Mouse (Mus musculus): ENCODE measurements around the gene C1rl. TPM values are rescaled to one million over a fixed set of nuclear protein-coding genes. Genes with fewer than 3 reads are reported as not detected.

Gene C1rl
- polyA plus RNA-seq (2015; fragmentation: Nextera tagmentation; extraction: Ambion mirVana), result 0.10 and 0.11 TPM in 2 replicates

GRCm38 (mm10) chr6:124492842-124493561, at the start of gene C1rl:
C1rl (plus strand) TSS chr6:124493113.
- peak; percentile 45; the same call in 1 of the 2 replicates for ATAC-seq

DNA sequence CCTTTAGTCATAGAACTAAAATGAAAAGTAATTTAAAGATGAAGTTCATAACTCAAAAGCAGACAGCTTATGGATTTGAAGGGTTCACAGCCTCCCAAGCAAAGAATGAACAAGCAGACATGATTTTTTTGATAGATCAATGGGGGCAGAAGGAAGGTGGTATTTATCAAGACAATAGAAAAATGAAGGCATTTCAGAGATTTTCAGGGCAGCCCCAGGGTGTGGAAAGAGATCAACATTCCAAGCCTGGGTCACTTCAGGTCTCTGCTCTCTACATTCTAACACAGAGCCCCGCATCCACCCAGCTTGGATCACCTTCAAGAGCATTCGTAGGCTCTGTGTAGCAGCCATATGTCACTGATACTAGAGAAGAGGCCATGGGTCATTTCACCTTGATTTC, 49.6 kb upstream of the C1rl start:
- no peaks in the 10 kb centered on the region for H3K9me3 ChIP-seq (ENCODE audit: control insufficient read depth, low read length)
- no peak overlapping the region for H3K27ac ChIP-seq (ENCODE audit: low read length)
- ATAC-seq, result no peak
- H3K4me1 ChIP-seq (replicated peaks; ENCODE audit: control insufficient read depth, insufficient read depth, low read length), result no peaks in the 10 kb centered on the region
- WGBS, result 87% methylated on average over 2 of the region's 2 CpGs
- H3K36me3 ChIP-seq (ENCODE audit: control insufficient read depth, insufficient read depth), result no peaks in the 10 kb centered on the region
- no peak overlapping the region for H3K4me2 ChIP-seq (ENCODE audit: low read length)
- no peak overlapping the region for H3K9ac ChIP-seq (replicated peaks; ENCODE audit: low read depth, low read length)
- no peak overlapping the region for H3K4me3 ChIP-seq (replicated peaks; ENCODE audit: low read length)
- H3K27me3 ChIP-seq (replicated peaks; ENCODE audit: control insufficient read depth, insufficient read depth, low read length), result no peaks in the 10 kb centered on the region

More at GRCm38 (mm10) chr6:124492842-124493561, at the start of gene C1rl:
- Histone ChIP-seq H3K4me1 (replicated peaks; ENCODE audit: control insufficient read depth, insufficient read depth, low read length) (no peaks in the 10 kb centered on the region), H3K4me3 (replicated peaks; ENCODE audit: low read length) (no peak within 1 kb of the TSS), H3K9me3 (ENCODE audit: control insufficient read depth, low read length) (no peaks in the 10 kb centered on the region), H3K4me2 (ENCODE audit: low read length) (no peak within 1 kb of the TSS), H3K27me3 (replicated peaks; ENCODE audit: control insufficient read depth, insufficient read depth, low read length) (no peaks in the 10 kb centered on the region), H3K9ac (replicated peaks; ENCODE audit: low read depth, low read length) (no peak within 1 kb of the TSS), H3K36me3 (ENCODE audit: control insufficient read depth, insufficient read depth) (no peaks in the 10 kb centered on the region), H3K27ac (ENCODE audit: low read length) (no peak within 1 kb of the TSS)
- 55% methylated on average over 4 of the region's 4 CpGs for WGBS

DNA sequence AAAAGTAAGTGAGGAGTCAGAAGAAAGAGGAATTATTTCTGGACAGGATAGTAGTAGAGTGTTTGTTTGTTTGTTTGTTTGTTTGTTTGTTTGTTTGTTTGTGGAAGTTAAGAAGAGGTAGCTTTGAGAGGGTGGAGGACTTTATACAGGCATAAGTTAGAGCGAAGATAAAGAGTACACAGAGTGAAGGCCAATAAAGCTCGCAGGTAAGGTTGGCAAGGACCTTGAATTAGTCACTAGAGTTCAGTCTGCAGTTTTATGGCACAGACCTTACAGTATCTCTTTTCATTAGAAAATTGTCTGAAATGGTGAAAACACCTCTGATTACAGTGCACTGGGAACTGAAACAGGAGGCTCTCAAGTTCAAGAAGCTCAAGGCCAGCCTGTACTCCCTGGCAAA, 46.9 kb upstream of the C1rl start:
- no peak overlapping the region for H3K4me2 ChIP-seq (ENCODE audit: low read length)
- no peak overlapping the region for H3K9ac ChIP-seq (replicated peaks; ENCODE audit: low read depth, low read length)
- H3K36me3 ChIP-seq (ENCODE audit: control insufficient read depth, insufficient read depth), result no peaks in the 10 kb centered on the region
- WGBS, result 96% methylated on average over 2 of the region's 2 CpGs
- no peaks in the 10 kb centered on the region for H3K4me1 ChIP-seq (replicated peaks; ENCODE audit: control insufficient read depth, insufficient read depth, low read length)
- H3K9me3 ChIP-seq (ENCODE audit: control insufficient read depth, low read length), result no peaks in the 10 kb centered on the region
- no peak for ATAC-seq
- H3K27ac ChIP-seq (ENCODE audit: low read length), result no peak overlapping the region
- H3K27me3 ChIP-seq (replicated peaks; ENCODE audit: control insufficient read depth, insufficient read depth, low read length), result no peaks in the 10 kb centered on the region
- no peak overlapping the region for H3K4me3 ChIP-seq (replicated peaks; ENCODE audit: low read length)

- H3K9me3 ChIP-seq (ENCODE audit: control insufficient read depth, low read length), result no peaks in the 10 kb centered on the region
- H3K36me3 ChIP-seq (ENCODE audit: control insufficient read depth, insufficient read depth), result no peaks in the 10 kb centered on the region
- H3K4me2 ChIP-seq (ENCODE audit: low read length), result no peak overlapping the region
- ATAC-seq, result no peak
- 95% methylated on average over 9 of the region's 9 CpGs for WGBS
- no peak overlapping the region for H3K27ac ChIP-seq (ENCODE audit: low read length)
- no peaks in the 10 kb centered on the region for H3K4me1 ChIP-seq (replicated peaks; ENCODE audit: control insufficient read depth, insufficient read depth, low read length)
- H3K9ac ChIP-seq (replicated peaks; ENCODE audit: low read depth, low read length), result no peak overlapping the region
- H3K4me3 ChIP-seq (replicated peaks; ENCODE audit: low read length), result no peak overlapping the region
- H3K27me3 ChIP-seq (replicated peaks; ENCODE audit: control insufficient read depth, insufficient read depth, low read length), result no peaks in the 10 kb centered on the region
Measured at GRCm38 (mm10) chr6:124446459-124446858, 46.5 kb upstream of the C1rl start.

DNA sequence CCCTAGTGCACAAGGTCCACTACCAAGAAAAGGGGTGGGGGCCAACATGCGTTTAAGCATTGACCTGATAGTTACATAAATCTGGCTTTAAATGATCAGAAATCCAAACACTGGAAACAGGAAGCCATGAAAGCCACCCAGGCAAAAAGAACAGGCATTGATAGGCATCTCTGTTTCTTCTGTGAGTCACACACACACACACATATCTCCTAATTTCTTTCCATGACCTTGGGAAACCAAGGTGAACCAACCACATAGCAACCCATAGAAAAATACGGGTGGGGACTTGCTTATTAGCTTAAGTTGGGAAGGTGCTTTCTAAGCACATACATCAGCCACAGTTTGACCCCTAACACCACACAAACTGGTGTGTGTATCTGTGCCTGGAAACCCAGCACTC, 45.6 kb upstream of the C1rl start:
- Histone ChIP-seq H3K36me3 (ENCODE audit: control insufficient read depth, insufficient read depth) (no peaks in the 10 kb centered on the region), H3K9me3 (ENCODE audit: control insufficient read depth, low read length) (no peaks in the 10 kb centered on the region), H3K4me3 (replicated peaks; ENCODE audit: low read length) (no peak overlapping the region), H3K27me3 (replicated peaks; ENCODE audit: control insufficient read depth, insufficient read depth, low read length) (no peaks in the 10 kb centered on the region), H3K4me1 (replicated peaks; ENCODE audit: control insufficient read depth, insufficient read depth, low read length) (no peaks in the 10 kb centered on the region), H3K27ac (ENCODE audit: low read length) (no peak overlapping the region), H3K9ac (replicated peaks; ENCODE audit: low read depth, low read length) (no peak overlapping the region), H3K4me2 (ENCODE audit: low read length) (no peak overlapping the region)
- ATAC-seq, result no peak
- WGBS, result 88% methylated on average over 2 of the region's 2 CpGs

DNA sequence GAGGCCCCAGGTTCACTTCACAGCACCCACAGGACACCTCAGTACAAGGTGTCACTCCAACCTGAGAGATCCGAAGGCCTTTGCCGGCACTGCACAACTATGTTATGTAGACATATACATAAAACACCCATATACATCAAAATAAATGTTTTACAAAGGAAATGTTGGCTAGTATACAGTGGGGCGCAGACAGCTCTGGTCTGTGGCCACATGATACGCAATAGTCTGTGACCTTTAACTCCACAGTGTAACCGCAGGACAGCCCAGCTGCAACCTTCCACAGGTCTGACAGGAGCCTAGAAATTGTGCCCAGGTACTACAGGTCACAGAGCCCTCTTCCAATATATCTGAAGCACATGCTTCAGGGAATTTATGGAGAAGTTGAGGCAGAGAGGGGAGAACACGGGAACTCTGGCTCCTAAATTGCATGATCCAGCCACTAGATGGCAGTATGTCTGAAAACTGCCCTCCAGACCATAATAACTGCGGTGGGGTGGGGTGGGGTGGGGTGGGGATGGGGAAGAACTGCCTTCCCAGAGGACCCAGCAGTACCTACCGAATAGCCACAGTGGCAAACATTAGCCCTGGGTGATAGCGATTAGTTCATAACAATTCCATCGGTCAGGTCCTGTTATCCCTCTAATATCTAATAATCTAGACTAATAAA, 44.6 kb upstream of the C1rl start:
- Histone ChIP-seq H3K4me3 (replicated peaks; ENCODE audit: low read length) (no peak overlapping the region), H3K27ac (ENCODE audit: low read length) (no peak overlapping the region), H3K36me3 (ENCODE audit: control insufficient read depth, insufficient read depth) (no peaks in the 10 kb centered on the region), H3K9ac (replicated peaks; ENCODE audit: low read depth, low read length) (no peak overlapping the region), H3K9me3 (ENCODE audit: control insufficient read depth, low read length) (no peaks in the 10 kb centered on the region), H3K4me2 (ENCODE audit: low read length) (no peak overlapping the region), H3K27me3 (replicated peaks; ENCODE audit: control insufficient read depth, insufficient read depth, low read length) (no peaks in the 10 kb centered on the region), H3K4me1 (replicated peaks; ENCODE audit: control insufficient read depth, insufficient read depth, low read length) (no peaks in the 10 kb centered on the region)
- WGBS, result 78% methylated on average over 10 of the region's 10 CpGs
- no peak for ATAC-seq

DNA sequence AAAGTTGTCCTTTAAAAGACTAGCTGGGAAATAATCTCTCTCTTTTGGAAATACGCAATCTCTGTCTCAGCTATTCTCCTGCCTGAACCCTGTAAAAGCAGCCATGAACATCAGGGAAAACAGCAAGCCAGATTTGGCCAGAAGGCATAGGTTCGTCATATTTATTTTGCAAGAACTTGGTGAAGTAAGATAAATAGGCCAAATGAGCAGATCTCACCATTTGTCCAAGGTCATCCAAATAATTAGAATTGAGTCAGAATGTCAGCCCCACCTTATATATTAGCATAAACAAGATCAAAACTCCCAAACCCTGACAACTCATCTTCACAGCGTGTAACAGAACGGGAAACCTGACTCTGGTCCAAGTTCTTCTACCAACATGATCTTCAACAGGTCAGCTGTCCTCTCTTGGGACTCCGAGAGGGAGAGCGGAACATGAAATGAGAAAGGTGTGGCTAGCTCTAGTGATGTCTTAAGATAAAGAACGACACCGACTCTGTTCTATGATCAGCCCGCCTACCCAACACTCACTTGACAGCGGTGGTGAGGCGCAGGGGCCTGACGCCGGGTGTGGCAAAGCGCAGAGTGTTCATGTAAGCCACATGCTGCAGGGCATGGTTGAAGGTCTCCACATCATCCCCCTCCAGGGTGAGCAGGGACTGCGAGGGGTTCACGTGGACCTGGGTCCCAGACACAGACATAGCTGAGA, 43.8 kb upstream of the C1rl start:
- ATAC-seq, result no peak; the same call in 1 of the 2 replicates
- Histone ChIP-seq H3K4me1 (replicated peaks; ENCODE audit: control insufficient read depth, insufficient read depth, low read length) (no peaks in the 10 kb centered on the region), H3K36me3 (ENCODE audit: control insufficient read depth, insufficient read depth) (no peaks in the 10 kb centered on the region), H3K27ac (ENCODE audit: low read length) (no peak overlapping the region), H3K9me3 (ENCODE audit: control insufficient read depth, low read length) (no peaks in the 10 kb centered on the region), H3K9ac (replicated peaks; ENCODE audit: low read depth, low read length) (no peak overlapping the region), H3K4me3 (replicated peaks; ENCODE audit: low read length) (no peak overlapping the region), H3K4me2 (ENCODE audit: low read length) (no peak overlapping the region), H3K27me3 (replicated peaks; ENCODE audit: control insufficient read depth, insufficient read depth, low read length) (no peaks in the 10 kb centered on the region)
- WGBS, result 93% methylated on average over 16 of the region's 16 CpGs

DNA sequence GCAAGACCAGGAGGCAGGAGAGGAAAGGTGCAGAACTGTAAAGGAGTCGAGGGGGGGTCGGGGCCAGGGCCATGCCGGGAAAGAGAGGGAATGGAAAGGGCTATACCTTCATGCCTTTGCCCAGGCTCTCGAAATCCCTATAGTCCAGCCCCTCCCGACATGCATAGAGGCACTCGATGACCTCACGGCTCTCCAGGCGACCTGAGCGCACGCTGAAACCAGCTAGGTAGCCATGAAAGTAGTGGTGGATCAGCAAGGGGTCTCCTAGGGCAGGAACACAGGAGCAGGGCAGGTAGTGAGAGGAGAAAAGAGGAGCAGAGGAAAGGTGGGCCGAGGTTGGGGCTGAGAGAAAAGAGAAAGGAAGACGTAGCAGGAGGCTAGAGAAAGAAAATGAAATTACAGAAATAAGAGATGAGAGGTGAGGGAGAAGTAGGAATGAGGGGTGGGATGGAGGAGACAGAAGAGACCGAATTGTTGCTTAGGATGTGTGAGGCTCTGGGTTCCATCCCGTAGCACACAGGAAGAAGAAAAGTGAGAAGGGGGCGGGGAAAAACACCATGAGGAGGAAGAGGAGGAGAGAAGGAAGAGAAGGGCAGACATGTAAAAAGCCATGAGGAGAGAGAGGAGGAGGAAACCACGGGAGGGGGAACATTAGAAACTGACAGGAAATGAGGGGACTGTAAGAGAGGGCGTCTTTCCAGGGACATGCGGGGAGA, 43.1 kb upstream of the C1rl start:
- no peaks in the 10 kb centered on the region for H3K27me3 ChIP-seq (replicated peaks; ENCODE audit: control insufficient read depth, insufficient read depth, low read length)
- H3K4me2 ChIP-seq (ENCODE audit: low read length), result no peak overlapping the region
- no peaks in the 10 kb centered on the region for H3K36me3 ChIP-seq (ENCODE audit: control insufficient read depth, insufficient read depth)
- no peak for ATAC-seq
- H3K4me1 ChIP-seq (replicated peaks; ENCODE audit: control insufficient read depth, insufficient read depth, low read length), result no peaks in the 10 kb centered on the region
- H3K27ac ChIP-seq (ENCODE audit: low read length), result no peak overlapping the region
- H3K4me3 ChIP-seq (replicated peaks; ENCODE audit: low read length), result no peak overlapping the region
- 88% methylated on average over 18 of the region's 18 CpGs for WGBS
- no peaks in the 10 kb centered on the region for H3K9me3 ChIP-seq (ENCODE audit: control insufficient read depth, low read length)
- H3K9ac ChIP-seq (replicated peaks; ENCODE audit: low read depth, low read length), result no peak overlapping the region

DNA sequence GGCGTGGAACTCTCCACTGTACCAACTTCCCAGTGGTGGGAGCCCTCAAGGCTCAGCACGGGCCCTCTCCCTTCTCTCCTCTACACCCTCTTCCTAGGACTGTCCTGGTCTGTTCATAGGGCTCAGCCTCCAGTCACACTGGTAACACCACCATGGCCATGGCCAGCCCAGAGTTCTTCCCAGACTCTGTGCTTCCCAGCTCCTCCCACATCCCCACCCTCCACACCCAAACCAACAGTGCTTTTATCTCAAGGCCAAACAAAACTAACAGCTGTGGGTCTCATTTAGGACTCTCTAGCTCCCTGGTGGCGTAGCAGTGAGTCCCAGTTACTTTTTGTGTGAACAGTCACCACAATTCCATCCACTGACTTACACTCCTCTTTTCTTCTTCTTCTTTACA, 40.9 kb upstream of the C1rl start:
- H3K9me3 ChIP-seq (ENCODE audit: control insufficient read depth, low read length), result no peaks in the 10 kb centered on the region
- no peak overlapping the region for H3K27ac ChIP-seq (ENCODE audit: low read length)
- no peak overlapping the region for H3K9ac ChIP-seq (replicated peaks; ENCODE audit: low read depth, low read length)
- no peaks in the 10 kb centered on the region for H3K4me1 ChIP-seq (replicated peaks; ENCODE audit: control insufficient read depth, insufficient read depth, low read length)
- H3K4me3 ChIP-seq (replicated peaks; ENCODE audit: low read length), result no peak overlapping the region
- 73% methylated on average over 3 of the region's 3 CpGs for WGBS
- 0 out of 2 replicates have a peak, but pooled peaks have one; percentile 16 for ATAC-seq
- H3K4me2 ChIP-seq (ENCODE audit: low read length), result no peak overlapping the region
- no peaks in the 10 kb centered on the region for H3K36me3 ChIP-seq (ENCODE audit: control insufficient read depth, insufficient read depth)
- no peaks in the 10 kb centered on the region for H3K27me3 ChIP-seq (replicated peaks; ENCODE audit: control insufficient read depth, insufficient read depth, low read length)
